Mouse (Mus musculus) kidney, adult 2 months (tissue): Measurements from ENCODE around the gene Ugt1a5.

Source experiments
- CTCF ChIP-seq: fragments of 200-500 bp; conservative IDR thresholded peaks from 2 replicates; pipeline ENCODE4 v1.5.1; 2011; ENCODE audit warnings: low read depth, mild to moderate bottlenecking, control low read depth, low read length, moderate library complexity, mixed read lengths; ENCODE audit not compliant: insufficient read depth, insufficient read length
- POLR2A ChIP-seq: fragments of 200-500 bp; IDR thresholded peaks from one replicate; pipeline ENCODE4 v1.6.1; 2011; ENCODE audit warnings: low read depth, low read length, control low read depth

GRCm38 (mm10) chr1:88179657-88180056 lies 13.8 kb downstream of the Ugt1a5 start:
- TF ChIP-seq POLR2A (no peak), CTCF (no peak)
